Mouse (Mus musculus) cerebellum, adult (tissue): ENCODE data around the gene Agfg2.

Source experiments
- ATAC-seq: cut with Nextera tagmentation; 2 replicates; pipeline ENCODE4 v1.9.2; 2017; ENCODE audit warnings: mild to moderate bottlenecking, moderate library complexity, mixed read lengths; ENCODE audit not compliant: insufficient number of reproducible peaks, low FRiP score, low TSS enrichment

Agfg2 gene

GRCm38 (mm10) chr5:137685653-137686052 lies 1.1 kb upstream of the Agfg2 start:
- no peak for ATAC-seq

- ATAC-seq, result no peak
These were observed 885 bp downstream of the Agfg2 start for GRCm38 (mm10) chr5:137683388-137684293.

DNA sequence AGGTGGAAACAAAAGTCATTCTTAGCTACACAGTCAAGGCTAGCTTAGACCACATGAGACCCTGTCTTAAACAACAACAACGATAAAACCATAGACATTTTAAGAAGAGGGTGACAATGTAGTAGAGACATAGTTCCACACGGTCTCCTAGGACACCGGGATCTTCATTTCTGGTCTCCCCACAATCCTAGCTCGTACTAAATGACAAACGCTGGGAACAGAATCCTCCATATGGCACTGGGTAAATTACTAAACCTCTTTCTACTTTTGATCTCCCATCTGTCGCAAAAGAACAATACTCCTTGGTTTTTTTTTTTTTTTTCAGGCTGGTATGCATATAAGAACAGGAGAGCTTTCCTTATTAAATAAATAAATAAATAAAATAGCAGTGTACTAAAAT lies 2.0 kb downstream of the Agfg2 start:
- ATAC-seq, result no peak

GRCm38 (mm10) chr5:137679726-137680125 lies 4.8 kb downstream of the Agfg2 start:
- no peak for ATAC-seq

GRCm38 (mm10) chr5:137678736-137679135 lies 5.8 kb downstream of the Agfg2 start:
- ATAC-seq, result no peak

DNA sequence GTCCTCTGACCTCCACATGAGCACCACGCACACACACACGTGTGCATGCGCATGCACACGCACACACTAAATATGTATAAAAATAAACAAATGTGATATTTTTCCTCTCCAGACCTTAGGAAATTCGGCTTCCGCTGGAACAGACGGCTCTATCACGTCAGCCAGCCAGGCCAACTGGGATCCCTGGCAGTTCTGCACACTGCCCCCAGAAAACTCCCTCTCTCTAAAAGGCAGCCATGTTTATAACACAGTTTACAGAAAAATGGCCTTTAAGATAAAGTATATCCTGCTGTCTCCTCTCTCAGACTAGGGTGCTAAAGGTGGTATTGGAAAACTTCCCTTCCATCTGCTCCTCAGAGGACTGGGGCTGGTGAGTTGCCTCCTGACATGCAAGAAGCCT lies 6.7 kb downstream of the Agfg2 start:
- ATAC-seq, result no peak

DNA sequence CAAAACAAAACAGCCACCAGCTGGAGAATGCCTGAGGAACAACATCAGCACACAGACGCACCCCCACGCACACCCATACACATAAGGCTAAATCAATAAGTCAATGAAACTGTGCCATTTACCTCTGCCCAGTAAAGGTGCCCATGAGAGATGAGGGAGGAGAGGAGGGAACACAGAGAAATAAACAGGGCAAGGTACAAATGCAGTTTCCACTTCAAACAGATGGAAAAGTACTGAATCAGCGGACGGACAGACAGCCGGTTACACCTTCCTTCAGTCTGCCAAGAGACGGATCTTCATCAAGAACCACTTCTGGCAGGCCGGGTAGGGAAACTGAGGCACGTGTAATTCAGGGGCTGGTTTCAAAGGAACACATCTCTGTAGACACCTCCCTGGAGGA lies 9.7 kb downstream of the Agfg2 start:
- no peak for ATAC-seq

DNA sequence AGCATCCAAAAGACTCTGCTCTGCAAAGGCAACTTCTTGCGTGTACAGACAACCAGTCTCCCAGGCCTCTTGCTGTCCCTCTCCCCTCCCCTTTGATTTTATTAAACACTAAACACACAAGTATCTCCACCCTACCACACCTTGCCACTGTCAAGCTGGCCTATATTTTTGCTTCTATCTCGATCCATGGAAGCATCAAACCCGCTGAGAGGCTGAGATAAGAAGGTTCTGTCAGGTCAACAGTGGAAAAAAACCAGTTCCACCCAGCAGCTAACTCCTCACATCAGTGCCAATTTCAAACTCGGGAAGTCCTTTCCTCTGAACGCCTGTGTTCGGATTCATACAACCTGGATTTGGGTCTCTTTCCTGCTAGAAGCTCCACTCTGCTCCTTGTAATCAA lies 11.5 kb downstream of the Agfg2 start:
- no peak for ATAC-seq

GRCm38 (mm10) chr5:137672361-137672760 lies 12.2 kb downstream of the Agfg2 start:
- ATAC-seq, result no peak

GRCm38 (mm10) chr5:137671443-137672240 lies 12.9 kb downstream of the Agfg2 start:
- ATAC-seq, result no peak

DNA sequence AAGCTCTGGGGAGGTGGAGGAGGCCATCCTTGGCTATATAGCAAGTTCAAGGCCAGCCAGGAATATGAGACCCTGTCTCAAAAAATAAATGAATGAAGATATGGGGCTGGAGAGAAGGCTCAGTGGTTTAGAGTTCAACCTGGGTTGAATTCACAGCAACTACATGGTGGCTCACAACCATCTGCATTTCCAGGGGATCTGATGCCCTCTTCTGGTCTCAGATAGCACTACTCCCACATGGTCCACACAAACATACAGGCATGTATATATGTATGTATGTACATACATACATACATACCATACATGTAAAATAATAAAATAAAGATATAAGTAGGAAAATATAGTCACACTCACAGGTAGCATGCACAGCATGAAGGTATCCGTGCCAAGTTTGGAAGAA lies 14.3 kb downstream of the Agfg2 start:
- no peak for ATAC-seq

- no peak for ATAC-seq
These were observed 15.6 kb downstream of the Agfg2 start for GRCm38 (mm10) chr5:137668971-137669370.

GRCm38 (mm10) chr5:137663057-137663456 lies 21.5 kb downstream of the Agfg2 start:
- ATAC-seq, result no peak

GRCm38 (mm10) chr5:137660064-137660688 lies 24.4 kb downstream of the Agfg2 start:
- ATAC-seq, result no peak

- peak; percentile 69; the same call in 1 of the 2 replicates for ATAC-seq
These were observed 27.5 kb downstream of the Agfg2 start for GRCm38 (mm10) chr5:137656977-137657376.

- no peak for ATAC-seq
These were observed 29.8 kb downstream of the Agfg2 start for GRCm38 (mm10) chr5:137654746-137655145.

DNA sequence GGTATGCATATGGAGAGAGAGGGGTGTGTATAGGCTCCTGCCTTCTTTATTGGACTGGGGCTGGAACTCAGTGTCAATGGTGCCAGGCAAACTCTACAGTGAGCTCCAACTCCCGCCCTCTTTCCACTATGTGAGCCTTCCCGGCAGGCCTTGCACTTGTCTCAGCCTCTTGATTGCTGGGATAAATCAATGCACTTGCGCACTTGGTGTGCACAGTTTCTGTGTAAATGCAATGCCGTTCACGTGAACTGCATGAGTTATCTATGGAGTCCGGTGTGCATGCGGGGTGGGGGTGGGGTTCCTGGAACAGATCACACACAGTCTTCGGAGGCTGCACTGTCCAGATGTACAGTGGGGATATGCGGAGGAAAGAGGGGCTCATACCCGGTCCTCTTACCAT lies 31.2 kb downstream of the Agfg2 start:
- ATAC-seq, result no peak

GRCm38 (mm10) chr5:137652474-137652873 lies 32.1 kb downstream of the Agfg2 start:
- ATAC-seq, result peak; percentile 43; the same call in 1 of the 2 replicates

- no peak for ATAC-seq
These were observed 34.6 kb downstream of the Agfg2 start for GRCm38 (mm10) chr5:137649669-137650571.

DNA sequence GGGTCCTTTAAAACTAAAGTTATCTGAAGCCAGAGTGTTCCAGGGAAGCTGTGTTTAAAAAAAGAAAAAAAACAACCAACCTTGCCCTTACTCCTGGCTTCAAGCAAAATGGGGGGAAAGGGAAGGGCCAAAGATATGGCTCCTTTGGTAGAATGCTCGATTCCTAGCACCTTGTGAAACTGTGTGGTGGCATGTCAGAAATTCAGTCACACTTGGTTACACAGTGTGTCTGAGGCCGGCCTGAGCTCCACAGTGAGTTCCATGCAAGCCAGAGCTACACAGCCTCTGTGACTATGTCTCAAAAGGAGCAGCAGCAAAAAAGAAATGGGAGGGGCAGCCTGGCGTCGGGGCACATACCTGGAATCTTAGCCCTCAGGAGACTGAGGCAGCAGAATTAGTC lies 35.3 kb downstream of the Agfg2 start:
- no peak for ATAC-seq
